Mouse (Mus musculus): ENCODE measurements around the gene Rab5b. TPM values are rescaled to one million over a fixed set of nuclear protein-coding genes. Genes with fewer than 3 reads are reported as not detected.
A peak's percentile ranks its signal among the peaks of the same experiment; 100 is the strongest.
"Not testable (repeated sequence)": the region's sequence is repeated elsewhere in the genome, so short reads cannot be mapped to it uniquely, and the experiment has no call there.

The Rab5b gene
- polyA plus RNA-seq, 1 experiment from 2014 or later = 34.2 TPM

DNA sequence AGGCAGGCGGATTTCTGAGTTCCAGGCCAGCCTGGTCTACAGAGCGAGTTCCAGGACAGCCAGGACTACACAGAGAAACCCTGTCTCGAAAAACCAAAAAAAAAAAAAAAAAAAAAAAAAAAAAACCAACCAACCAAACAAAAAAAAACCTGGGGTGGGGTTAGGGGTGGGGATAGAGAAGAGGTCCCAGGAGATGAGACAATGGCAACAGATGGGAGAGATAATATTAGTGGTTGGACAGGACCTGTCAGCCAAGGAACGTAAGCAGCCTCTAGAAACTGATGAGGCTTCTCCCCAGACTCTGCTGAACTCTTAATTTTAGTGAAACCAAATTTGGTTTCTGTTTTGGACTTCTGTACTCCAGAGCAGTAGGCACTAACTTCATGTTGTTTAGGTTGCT is 29.4 kb upstream of the Rab5b start:
- H3K9ac ChIP-seq; H3K4me1 ChIP-seq; H3K4me3 ChIP-seq; H3K36me3 ChIP-seq; H3K27ac ChIP-seq; H3K9me3 ChIP-seq (replicated peaks); ATAC-seq; H3K4me2 ChIP-seq; H3K27me3 ChIP-seq (replicated peaks): not testable (repeated sequence)
- WGBS (ENCODE audit: insufficient replicate concordance) = 62% methylated on average over 4 of the region's 4 CpGs

DNA sequence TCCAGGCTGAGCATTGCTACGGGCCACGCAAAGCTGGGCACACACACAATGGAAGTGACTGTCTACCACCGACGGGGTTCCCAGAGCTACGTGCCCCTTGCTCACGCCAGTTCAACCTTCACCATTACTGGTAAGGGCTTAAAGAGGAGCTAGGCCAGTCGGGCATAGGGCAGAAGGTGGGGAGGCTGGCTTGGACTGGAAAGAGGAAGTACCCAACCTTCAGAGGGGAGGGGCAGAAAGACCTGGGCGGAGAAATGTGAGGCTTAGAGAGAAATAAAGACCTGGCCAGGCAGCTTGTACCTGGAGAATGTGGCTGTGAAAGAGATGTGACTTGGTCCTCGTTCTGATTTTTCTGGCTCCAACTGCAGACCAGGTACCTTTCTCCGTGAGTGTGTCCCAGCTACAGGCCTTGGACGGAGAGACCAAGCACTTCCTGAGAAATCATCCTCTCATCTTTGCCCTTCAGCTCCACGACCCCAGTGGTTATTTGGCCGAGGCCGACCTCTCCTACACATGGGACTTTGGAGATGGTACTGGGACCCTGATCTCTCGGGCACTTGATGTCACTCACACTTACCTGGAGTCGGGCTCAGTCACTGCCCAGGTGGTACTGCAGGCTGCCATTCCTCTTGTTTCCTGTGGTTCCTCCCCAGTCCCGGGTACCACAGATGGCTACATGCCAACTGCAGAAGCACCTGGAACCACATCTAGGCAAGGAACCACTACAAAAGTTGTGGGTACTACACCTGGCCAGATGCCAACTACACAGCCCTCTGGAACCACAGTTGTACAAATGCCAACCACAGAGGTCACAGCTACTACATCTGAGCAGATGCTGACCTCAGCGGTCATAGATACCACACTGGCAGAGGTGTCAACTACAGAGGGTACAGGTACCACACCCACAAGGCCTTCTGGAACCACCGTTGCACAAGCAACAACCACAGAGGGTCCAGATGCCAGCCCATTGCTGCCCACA is 19.8 kb upstream of the Rab5b start:
- peak; percentile 16; the same call in 1 of the 2 replicates for ATAC-seq
- Histone ChIP-seq H3K4me2 (no peak overlapping the region), H3K9me3 (replicated peaks) (no peaks in the 10 kb centered on the region), H3K9ac (no peak overlapping the region), H3K27me3 (replicated peaks) (0 out of 2 replicates have a peak, but pooled peaks cover 6% of the 10 kb centered on the region), H3K4me1 (no peaks in the 10 kb centered on the region), H3K27ac (no peak overlapping the region), H3K36me3 (no peaks in the 10 kb centered on the region), H3K4me3 (no peak overlapping the region)
- 65% methylated on average over 19 of the region's 19 CpGs for WGBS (ENCODE audit: insufficient replicate concordance)

DNA sequence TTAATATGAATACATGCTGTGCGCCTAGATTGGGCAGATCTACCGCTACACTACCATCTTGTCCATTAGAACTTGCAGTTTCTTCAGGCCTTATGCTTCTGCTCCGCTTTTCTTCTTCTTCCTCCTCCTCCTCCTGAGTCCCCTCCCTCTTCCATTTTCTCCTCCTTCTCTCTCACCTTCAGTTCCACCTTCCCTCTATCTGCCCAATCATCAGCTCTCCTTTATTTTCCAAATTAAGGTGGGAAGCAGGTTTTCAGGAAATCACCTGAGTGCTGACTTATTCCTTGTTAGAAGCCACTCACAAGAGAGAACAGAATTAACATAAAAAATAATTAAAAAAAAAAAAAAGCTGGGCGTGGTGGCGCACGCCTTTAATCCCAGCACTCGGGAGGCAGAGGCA is 15.3 kb upstream of the Rab5b start:
- not testable (repeated sequence) for H3K27ac ChIP-seq; H3K4me1 ChIP-seq; H3K36me3 ChIP-seq; H3K9me3 ChIP-seq (replicated peaks); H3K4me3 ChIP-seq; H3K4me2 ChIP-seq; ATAC-seq; H3K9ac ChIP-seq; H3K27me3 ChIP-seq (replicated peaks)
- 82% methylated on average over 7 of the region's 7 CpGs for WGBS (ENCODE audit: insufficient replicate concordance)

DNA sequence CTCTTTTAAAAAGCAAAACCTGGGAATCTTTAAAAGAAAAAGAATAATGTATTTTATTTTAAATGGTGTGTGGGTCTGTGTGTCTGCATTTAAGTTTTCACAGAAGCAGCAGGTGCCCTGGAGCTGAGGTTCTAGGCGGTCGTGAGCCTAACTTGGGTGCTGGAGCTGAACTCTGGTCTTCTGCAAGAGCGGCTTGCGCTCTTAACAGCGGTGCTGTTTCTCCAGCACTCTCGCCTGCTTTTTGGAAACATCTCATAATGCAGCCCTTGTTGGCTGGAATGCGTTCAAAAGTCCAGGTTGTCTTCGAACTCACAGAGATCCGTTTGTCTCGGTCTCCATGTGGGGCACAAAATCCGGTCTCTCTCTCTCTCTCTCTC is 9.2 kb upstream of the Rab5b start:
- H3K9me3 ChIP-seq (replicated peaks) = no peaks in the 10 kb centered on the region
- peak overlapping the region; percentile 88 for H3K4me3 ChIP-seq
- H3K4me2 ChIP-seq = peak overlapping the region; percentile 83
- H3K36me3 ChIP-seq = peaks cover 32% of the 10 kb centered on the region
- 17% methylated on average over 11 of the region's 11 CpGs for WGBS (ENCODE audit: insufficient replicate concordance)
- H3K9ac ChIP-seq = peak overlapping the region; percentile 81
- H3K27ac ChIP-seq = peak overlapping the region; percentile 92
- peak; percentile 31; the same call in 1 of the 2 replicates for ATAC-seq
- H3K27me3 ChIP-seq (replicated peaks) = no peaks in the 10 kb centered on the region
- H3K4me1 ChIP-seq = peaks cover 42% of the 10 kb centered on the region

DNA sequence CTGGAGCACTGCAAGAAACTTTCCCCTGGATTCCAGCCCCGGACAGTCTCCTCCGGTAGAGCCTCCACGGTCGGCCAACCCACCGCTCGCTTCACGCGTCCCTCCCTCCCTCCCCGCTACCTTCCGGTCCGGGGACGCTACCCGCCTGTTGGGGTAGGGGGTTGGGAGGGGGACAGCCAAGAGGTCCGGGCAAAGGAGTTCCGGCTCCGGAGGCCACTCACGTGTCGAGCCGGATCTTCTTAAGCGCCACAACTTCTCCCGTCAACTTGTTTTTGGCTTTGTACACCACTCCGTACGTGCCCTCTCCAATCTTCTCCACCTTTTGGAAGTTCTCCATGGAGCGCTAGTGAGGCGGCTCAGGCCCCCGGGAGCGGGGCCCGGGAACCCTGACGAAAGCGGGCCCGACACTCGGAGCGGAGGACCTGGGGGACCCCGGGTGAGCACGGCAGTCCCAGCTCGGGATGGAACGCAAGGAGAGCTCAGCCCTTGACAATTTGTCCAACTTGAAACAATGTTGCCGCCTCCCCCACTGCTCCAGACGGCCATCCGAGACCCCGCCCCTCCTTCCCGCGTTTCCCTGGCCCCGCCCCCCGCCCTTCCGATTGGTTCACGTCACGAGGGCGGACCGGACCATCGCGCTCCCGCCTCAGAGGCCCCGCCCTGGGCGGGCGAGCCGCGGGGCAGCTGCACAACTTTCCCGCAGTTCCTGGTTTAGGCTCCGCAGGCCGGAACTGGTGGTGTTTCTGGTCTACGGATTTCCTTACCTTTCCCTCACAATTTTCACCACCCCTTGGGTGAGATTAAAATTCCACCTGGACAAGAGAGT is 8.6 kb upstream of the Rab5b start, which contains the start of gene Cdk2:
TSS of gene Cdk2 (minus strand) at position 541 of the 826 bp plus-strand sequence.
- peak; percentile 91 for ATAC-seq

DNA sequence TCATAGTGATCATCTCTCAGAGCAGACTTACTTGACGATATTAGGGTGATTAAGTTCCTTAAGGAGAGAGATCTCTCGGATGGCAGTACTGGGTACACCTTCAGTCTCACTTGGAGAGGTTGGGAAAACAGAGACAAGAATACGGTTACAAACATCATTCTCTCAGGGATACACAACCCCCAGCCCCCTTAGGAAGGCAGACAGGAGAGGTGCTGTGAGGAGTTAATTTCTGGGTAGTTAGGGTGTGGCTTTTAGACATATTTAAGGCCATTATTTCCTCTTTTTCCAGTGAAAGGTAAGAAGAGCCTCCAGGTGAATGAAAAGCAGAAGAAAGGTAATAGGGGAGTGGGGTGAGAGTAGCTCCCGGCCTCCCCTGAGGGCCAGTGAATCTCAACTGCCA is 7.8 kb upstream of the Rab5b start, which contains the start of gene Pmel:
TSS of gene Pmel (plus strand) at position 301 of the 400 bp plus-strand sequence.
- peaks cover 46% of the 10 kb centered on the region for H3K36me3 ChIP-seq
- peak within 1 kb of the TSS; percentile 81 for H3K9ac ChIP-seq
- H3K27ac ChIP-seq = peak within 1 kb of the TSS; percentile 92
- peak within 1 kb of the TSS; percentile 83 for H3K4me2 ChIP-seq
- ATAC-seq = no peak
- H3K4me3 ChIP-seq = peak within 1 kb of the TSS; percentile 88
- 18% methylated on average over 4 of the region's 4 CpGs for WGBS (ENCODE audit: insufficient replicate concordance)
- peaks cover 52% of the 10 kb centered on the region for H3K4me1 ChIP-seq
- H3K27me3 ChIP-seq (replicated peaks) = no peaks in the 10 kb centered on the region
- H3K9me3 ChIP-seq (replicated peaks) = no peaks in the 10 kb centered on the region

More for the DNA sequence above, 8.6 kb upstream of the Rab5b start, which contains the start of gene Cdk2:
- Histone ChIP-seq H3K27me3 (replicated peaks) (no peaks in the 10 kb centered on the region), H3K9ac (peak within 1 kb of the TSS; percentile 81), H3K4me3 (peak within 1 kb of the TSS; percentile 88), H3K27ac (peak within 1 kb of the TSS; percentile 92), H3K4me2 (peak within 1 kb of the TSS; percentile 83), H3K36me3 (peaks cover 38% of the 10 kb centered on the region), H3K9me3 (replicated peaks) (no peaks in the 10 kb centered on the region), H3K4me1 (peaks cover 48% of the 10 kb centered on the region)
- under 1% methylated on average over 61 of the region's 62 CpGs for WGBS (ENCODE audit: insufficient replicate concordance)

DNA sequence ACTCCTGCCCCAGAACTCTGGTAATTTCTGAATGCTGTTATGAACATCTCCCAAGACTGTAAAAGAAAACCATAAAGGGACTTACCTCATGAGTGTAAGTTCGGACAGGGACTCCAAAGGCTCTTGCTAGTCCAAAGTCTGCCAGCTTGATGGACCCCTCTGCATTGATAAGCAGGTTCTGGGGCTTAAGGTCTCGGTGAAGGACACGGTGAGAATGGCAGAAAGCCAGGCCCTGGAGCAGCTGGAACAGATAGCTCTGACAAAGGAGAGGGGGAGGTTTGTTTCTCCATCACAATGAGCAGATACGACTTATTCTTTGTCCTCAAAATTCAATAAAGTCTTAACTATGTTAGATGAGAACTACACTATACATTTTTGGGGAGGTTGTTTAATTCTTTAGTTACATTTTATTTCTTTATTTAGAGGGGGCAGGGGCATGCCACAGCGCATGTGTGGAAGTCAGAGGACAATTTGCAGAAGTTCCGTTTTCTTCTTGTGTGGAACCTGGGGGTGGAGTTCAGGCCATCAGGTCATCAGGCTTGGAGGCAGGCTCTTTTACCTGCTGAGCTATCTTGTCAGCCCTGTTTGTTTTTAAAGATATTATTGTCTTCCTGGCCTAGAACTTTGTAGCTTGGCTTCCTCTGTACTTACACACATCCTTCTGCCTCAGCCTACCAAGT is 6.4 kb upstream of the Rab5b start:
- 58% methylated on average over 6 of the region's 6 CpGs for WGBS (ENCODE audit: insufficient replicate concordance)
- Histone ChIP-seq H3K9me3 (replicated peaks) (no peaks in the 10 kb centered on the region), H3K27ac (peak overlapping the region; percentile 23), H3K9ac (peak overlapping the region; percentile 81; the same call in 1 of the 2 replicates), H3K4me2 (peak overlapping the region; percentile 83), H3K4me1 (peaks cover 57% of the 10 kb centered on the region), H3K4me3 (no peak overlapping the region), H3K27me3 (replicated peaks) (no peaks in the 10 kb centered on the region), H3K36me3 (peaks cover 58% of the 10 kb centered on the region)
- ATAC-seq = no peak

DNA sequence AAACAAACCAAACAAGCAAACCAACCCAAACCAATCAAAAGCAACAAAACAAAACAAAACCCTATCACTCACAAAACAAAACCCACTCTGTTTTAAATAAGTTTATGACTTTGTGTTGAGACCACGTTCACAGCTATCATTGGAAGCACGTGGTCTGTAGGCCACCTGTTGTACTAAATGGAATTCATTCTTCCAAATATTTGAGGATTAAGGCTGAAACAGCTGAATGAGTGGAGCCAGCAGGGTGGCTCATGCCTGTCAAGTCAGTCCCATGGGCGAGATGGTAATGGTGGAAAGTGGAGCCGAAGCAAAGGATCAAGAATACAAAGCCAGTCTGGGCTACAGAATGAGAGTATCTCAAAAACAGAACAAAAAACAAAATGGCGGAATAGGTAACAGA is 4.6 kb upstream of the Rab5b start:
- Histone ChIP-seq H3K27me3 (replicated peaks) (no peaks in the 10 kb centered on the region), H3K9me3 (replicated peaks) (no peaks in the 10 kb centered on the region), H3K4me3 (no peak overlapping the region), H3K36me3 (peaks cover 62% of the 10 kb centered on the region), H3K4me1 (peaks cover 60% of the 10 kb centered on the region), H3K4me2 (no peak overlapping the region), H3K9ac (no peak overlapping the region), H3K27ac (no peak overlapping the region)
- 86% methylated on average over 5 of the region's 5 CpGs for WGBS (ENCODE audit: insufficient replicate concordance)
- ATAC-seq = no peak

DNA sequence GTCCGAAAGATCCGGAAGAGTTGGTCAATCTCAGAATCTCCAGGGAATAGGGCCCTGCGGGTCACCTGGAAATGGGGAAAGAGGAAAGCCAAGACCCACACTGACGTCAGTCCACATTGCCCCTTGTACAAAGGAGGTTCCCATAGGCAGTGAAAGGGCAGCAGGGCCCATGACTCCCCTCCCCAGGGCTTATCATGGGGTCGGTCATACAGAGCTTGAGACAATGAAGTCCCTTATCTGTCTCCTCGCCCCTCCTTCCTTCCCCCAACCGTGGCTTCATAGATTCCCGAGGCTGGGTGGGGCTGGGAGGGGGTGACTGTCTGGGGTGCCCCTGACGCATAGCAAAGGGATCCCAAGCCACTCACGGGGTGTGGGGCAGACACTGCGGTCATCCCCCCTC is 3.5 kb upstream of the Rab5b start:
- no peak for ATAC-seq
- Histone ChIP-seq H3K4me1 (peaks cover 61% of the 10 kb centered on the region), H3K4me2 (no peak overlapping the region), H3K4me3 (no peak overlapping the region), H3K9ac (0 out of 2 replicates have a peak overlapping the region, but pooled peaks have one; percentile 43), H3K27ac (0 out of 2 replicates have a peak overlapping the region, but pooled peaks have one; percentile 10), H3K36me3 (peaks cover 62% of the 10 kb centered on the region), H3K9me3 (replicated peaks) (no peaks in the 10 kb centered on the region), H3K27me3 (replicated peaks) (no peaks in the 10 kb centered on the region)
- 36% methylated on average over 11 of the region's 11 CpGs for WGBS (ENCODE audit: insufficient replicate concordance)

DNA sequence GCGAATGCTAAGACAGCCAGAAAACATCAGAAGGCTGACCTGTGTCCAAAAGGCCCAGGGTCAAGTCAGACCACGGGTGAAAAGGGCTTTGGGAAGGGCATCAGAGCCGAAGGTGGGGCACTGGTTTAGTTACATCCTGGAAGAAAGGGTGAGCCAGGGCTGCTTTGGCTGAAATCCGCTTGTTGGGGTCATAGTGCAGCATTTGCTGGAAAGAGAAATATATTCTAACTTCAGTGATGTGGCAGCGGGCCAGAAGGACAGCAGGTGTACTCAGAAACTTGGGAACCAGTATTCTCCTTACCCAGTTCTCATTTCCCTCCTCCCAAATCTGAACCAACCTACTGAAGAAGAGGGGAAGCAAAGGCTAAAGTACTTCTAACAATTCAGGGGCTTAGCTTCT is 2.9 kb upstream of the Rab5b start:
- no peak for ATAC-seq
- Histone ChIP-seq H3K9ac (no peak overlapping the region), H3K27ac (no peak overlapping the region), H3K9me3 (replicated peaks) (no peaks in the 10 kb centered on the region), H3K4me1 (peaks cover 62% of the 10 kb centered on the region), H3K4me2 (no peak overlapping the region), H3K27me3 (replicated peaks) (no peaks in the 10 kb centered on the region), H3K4me3 (no peak overlapping the region), H3K36me3 (peaks cover 64% of the 10 kb centered on the region)
- WGBS (ENCODE audit: insufficient replicate concordance) = 74% methylated on average over 5 of the region's 5 CpGs

DNA sequence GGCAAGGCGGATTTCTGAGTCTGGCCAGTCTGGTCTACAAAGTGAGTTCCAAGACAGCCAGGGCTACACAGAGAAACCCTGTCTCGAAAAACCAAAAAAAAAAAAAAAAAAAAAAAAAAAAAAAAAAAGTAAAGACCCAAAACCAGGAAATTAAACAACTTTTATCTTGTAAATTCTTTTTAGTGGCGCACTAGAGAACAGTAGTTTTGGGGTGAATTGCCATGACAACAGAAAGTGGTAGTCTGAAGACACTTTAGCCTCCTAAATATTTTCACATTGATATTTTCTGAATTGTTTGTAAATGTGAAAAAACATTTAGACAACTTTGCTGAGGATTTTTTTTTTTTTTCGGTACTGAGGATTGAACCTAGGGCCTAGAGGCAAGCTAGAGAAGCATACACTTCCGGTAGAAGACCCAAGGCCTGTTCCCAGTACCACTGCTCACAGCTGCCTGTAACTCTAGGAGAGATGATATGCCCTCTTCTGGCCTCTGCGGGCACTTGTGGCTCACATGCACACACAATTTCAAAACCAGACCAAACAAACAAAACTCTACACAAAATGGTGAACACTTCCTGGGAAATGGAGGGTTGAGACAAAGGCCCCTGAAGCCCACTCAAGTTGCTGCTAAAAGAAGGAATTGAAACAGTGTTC is 1.1 kb upstream of the Rab5b start:
- ATAC-seq = no peak
- Histone ChIP-seq H3K9me3 (replicated peaks) (no peaks in the 10 kb centered on the region), H3K4me2 (peak overlapping the region; percentile 80), H3K4me3 (no peak overlapping the region), H3K27ac (peak overlapping the region; percentile 90), H3K27me3 (replicated peaks) (no peaks in the 10 kb centered on the region), H3K4me1 (peaks cover 44% of the 10 kb centered on the region), H3K36me3 (peaks cover 55% of the 10 kb centered on the region), H3K9ac (no peak overlapping the region; the same call in 1 of the 2 replicates)
- 85% methylated on average over 6 of the region's 6 CpGs for WGBS (ENCODE audit: insufficient replicate concordance)
